Mouse (Mus musculus) olfactory bulb, adult 2 months (tissue): Measurements from ENCODE around the gene St6gal1. TPM values are rescaled to one million over a fixed set of nuclear protein-coding genes. Genes with fewer than 3 reads are reported as not detected.
A peak's percentile ranks its signal among the peaks of the same experiment; 100 is the strongest.
"Not testable (repeated sequence)": the region's sequence is repeated elsewhere in the genome, so short reads cannot be mapped to it uniquely, and the experiment has no call there.

Source experiments
- H3K27ac ChIP-seq: fragments of 200-500 bp; 2 replicates; pipeline ENCODE4 v1.5.1; 2012; ENCODE audit warnings: low read depth, low read length; ENCODE audit not compliant: insufficient read depth
- H3K4me1 ChIP-seq: fragments of 200-500 bp; 2 replicates; pipeline ENCODE4 v1.6.1; 2012; ENCODE audit warnings: low read length; ENCODE audit not compliant: control insufficient read depth, insufficient read depth
- H3K4me3 ChIP-seq: fragments of 200-500 bp; 2 replicates; pipeline ENCODE4 v1.5.1; 2012; ENCODE audit warnings: mild to moderate bottlenecking, low read depth, low read length, moderate library complexity; ENCODE audit not compliant: insufficient read depth
- CTCF ChIP-seq: fragments of 200-500 bp; IDR thresholded peaks from 2 replicates; pipeline ENCODE4 v1.5.1; 2012; ENCODE audit warnings: low read depth, mild to moderate bottlenecking, low read length, moderate library complexity; ENCODE audit not compliant: insufficient read depth
- POLR2A ChIP-seq: fragments of 200-500 bp; IDR thresholded peaks from 2 replicates; pipeline ENCODE4 v1.6.1; 2012; ENCODE audit warnings: mild to moderate bottlenecking, low read depth, low read length, moderate library complexity; ENCODE audit not compliant: insufficient read depth
- WGBS: fragments of 180-500 bp; shearing (Covaris S2); methylation state at CpG from one replicate; pipeline ENCODE4 v1.1.7; 2018; 5-methylcytosine and 5-hydroxymethylcytosine counted together
- polyA plus RNA-seq: library from polyadenylated mRNA; stranded (reverse); fragments of >200 nt; gene quantifications from 2 replicates; pipeline ENCODE4 v1.2.4, GENCODE M21; 2012; ENCODE audit warnings: low replicate concordance; ENCODE audit not compliant: missing spikeins, insufficient read depth, insufficient read length

Gene St6gal1
- not detected in 2 replicates for polyA plus RNA-seq

GRCm38 (mm10) chr16:23224671-23225068, at the start of gene St6gal1:
St6gal1 (plus strand) TSS chr16:23224740.
- WGBS, result under 1% methylated on average over 20 of the region's 20 CpGs
- Histone ChIP-seq H3K4me3 (peak within 1 kb of the TSS; percentile 73), H3K4me1 (peaks cover 3% of the 10 kb centered on the region; the same call in 1 of the 2 replicates), H3K27ac (peak within 1 kb of the TSS; percentile 87)
- TF ChIP-seq POLR2A, result 0 out of 2 replicates have a peak, but pooled peaks have one; percentile 41
- TF ChIP-seq CTCF, result peak; percentile 47

DNA sequence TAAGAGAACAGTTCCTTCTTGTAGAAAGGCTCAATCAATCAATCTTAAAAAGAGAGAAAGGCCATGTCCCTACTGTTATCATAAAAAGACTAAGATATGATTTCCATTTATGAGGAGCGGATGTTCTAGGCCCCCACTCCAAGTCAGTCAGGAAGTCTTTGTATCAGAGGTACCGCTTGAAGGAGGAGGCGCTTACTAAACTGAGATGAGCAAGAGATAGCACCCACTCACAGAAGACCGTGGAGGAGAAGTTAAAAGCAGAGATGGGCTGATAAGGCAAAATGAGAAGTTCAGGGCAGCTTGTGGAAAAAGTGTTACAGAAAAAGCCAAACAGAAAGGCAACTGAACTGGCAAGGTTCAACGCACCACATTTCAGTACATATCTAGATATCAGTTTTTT, 49.7 kb upstream of the St6gal1 start:
- WGBS, result 87% methylated on average over 5 of the region's 5 CpGs

GRCm38 (mm10) chr16:23175956-23176355, 48.6 kb upstream of the St6gal1 start:
- H3K4me1 ChIP-seq, result no peaks in the 10 kb centered on the region
- H3K27ac ChIP-seq, result no peak overlapping the region
- TF ChIP-seq CTCF (no peak), POLR2A (no peak)
- no peak overlapping the region for H3K4me3 ChIP-seq
- WGBS, result 67% methylated on average over 3 of the region's 3 CpGs

More for the DNA sequence above, 49.7 kb upstream of the St6gal1 start:
- no peak overlapping the region for H3K27ac ChIP-seq
- TF ChIP-seq CTCF, result no peak
- TF ChIP-seq POLR2A, result no peak
- no peaks in the 10 kb centered on the region for H3K4me1 ChIP-seq
- H3K4me3 ChIP-seq, result no peak overlapping the region

DNA sequence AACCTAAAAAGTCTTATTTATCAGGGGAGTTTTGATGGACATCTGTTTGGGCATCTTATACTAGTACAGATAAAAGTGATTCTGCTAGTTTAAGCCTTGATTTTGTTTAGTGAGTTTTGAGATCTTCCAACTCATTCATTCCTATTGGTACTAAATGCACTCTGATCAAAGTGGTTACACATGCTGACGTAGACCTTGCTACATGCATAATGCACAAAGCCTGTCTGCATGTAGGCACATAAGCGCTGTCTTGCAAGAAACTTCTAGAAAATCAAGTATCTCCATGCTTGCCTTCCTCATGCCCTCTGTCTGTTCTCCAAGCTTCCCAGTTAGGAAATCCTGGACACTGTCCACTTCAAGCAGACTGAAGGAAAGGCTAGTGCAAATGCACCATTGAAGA, 46.7 kb upstream of the St6gal1 start:
- H3K4me3 ChIP-seq, result no peak overlapping the region
- no peaks in the 10 kb centered on the region for H3K4me1 ChIP-seq
- no peak for TF ChIP-seq POLR2A
- no peak for TF ChIP-seq CTCF
- no peak overlapping the region for H3K27ac ChIP-seq
- 98% methylated on average over 2 of the region's 2 CpGs for WGBS

- TF ChIP-seq POLR2A, result no peak
- TF ChIP-seq CTCF, result no peak
- 98% methylated on average over 5 of the region's 5 CpGs for WGBS
- no peak overlapping the region for H3K27ac ChIP-seq
- H3K4me3 ChIP-seq, result no peak overlapping the region
- H3K4me1 ChIP-seq, result no peaks in the 10 kb centered on the region
Observed at GRCm38 (mm10) chr16:23178796-23179195, 45.7 kb upstream of the St6gal1 start.

DNA sequence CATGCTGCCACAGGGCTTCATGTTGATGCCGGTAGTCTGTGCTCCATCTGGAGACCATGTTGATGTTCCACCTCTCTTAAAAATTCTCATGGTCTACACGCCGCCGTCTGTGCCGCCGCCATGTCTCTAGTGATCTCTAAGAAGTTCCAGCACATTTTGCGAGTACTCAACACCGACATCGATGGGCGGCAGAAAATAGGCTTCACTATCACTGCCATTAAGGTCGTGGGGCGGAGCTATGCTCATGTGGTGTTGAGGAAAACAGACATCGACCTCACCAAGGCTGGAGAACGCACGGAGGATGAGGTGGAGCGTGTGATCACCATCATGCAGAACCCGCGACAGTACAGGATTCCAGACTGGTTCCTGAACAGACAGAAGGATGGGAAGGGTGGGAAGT, 45.1 kb upstream of the St6gal1 start:
- not testable (repeated sequence) for H3K27ac ChIP-seq, H3K4me3 ChIP-seq, H3K4me1 ChIP-seq
- whole genome bisulfite sequencing, result 93% methylated on average over 18 of the region's 18 CpGs

GRCm38 (mm10) chr16:23181054-23181453, 43.5 kb upstream of the St6gal1 start:
- no peak for TF ChIP-seq POLR2A
- no peaks in the 10 kb centered on the region for H3K4me1 ChIP-seq
- H3K27ac ChIP-seq, result no peak overlapping the region
- H3K4me3 ChIP-seq, result no peak overlapping the region
- 76% methylated on average over 4 of the region's 4 CpGs for WGBS

DNA sequence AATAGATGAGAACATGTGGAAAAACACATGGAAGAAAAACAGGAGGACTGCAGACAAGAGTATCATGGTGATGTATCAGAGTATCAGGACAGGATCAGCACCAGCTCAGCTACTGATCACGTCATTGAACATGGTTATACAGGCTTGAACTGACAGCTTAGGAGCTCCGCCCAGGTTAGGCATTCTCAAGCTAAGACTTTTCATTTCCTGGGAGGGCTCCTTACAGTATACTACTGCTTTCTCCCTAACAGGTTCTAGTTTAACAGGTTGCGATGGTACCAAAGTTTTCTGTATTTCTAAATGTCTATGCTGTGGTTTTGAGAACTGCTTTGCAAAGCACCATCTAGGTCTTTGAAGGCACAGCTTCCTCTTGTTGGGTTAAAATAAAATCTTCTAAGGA, 43.1 kb upstream of the St6gal1 start:
- 83% methylated on average over 3 of the region's 3 CpGs for WGBS
- Histone ChIP-seq H3K4me1 (no peaks in the 10 kb centered on the region), H3K27ac (no peak overlapping the region), H3K4me3 (no peak overlapping the region)
- TF ChIP-seq POLR2A (no peak), CTCF (no peak)

DNA sequence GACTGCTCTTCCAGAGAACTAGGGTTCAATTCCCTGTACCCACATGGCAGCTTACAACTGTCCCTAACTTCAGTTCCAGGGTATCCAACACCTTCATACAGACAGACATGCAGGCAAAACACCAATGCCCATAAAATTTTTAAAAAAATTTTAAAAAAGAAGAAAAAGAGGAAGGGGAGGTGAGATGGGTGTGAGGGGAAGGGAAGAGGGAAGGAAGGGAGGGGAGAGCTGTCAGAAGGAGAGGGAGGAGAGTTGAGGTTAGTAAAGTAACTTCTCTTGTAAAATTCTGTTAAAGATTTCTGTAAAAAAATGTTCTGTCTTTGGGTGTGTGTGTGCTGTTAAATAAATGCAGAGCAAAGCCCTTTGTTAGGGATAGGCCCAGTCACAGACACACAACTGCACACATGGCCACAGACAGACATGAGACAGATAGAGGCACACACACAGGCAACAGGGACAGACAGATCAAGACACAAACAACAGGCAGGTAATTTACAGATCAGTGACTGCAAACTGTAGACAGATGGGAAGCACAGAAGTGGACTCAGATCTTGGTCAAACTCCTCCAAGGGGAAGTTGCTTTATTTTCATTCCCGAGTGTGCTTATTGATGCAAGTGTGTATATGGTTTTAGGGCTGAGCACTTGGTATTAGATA, 42.5 kb upstream of the St6gal1 start:
- Histone ChIP-seq H3K4me3 (no peak overlapping the region), H3K27ac (no peak overlapping the region; the same call in 1 of the 2 replicates), H3K4me1 (no peaks in the 10 kb centered on the region)
- 86% methylated on average over 1 of the region's 1 CpGs for WGBS
- TF ChIP-seq POLR2A (no peak), CTCF (no peak)

GRCm38 (mm10) chr16:23185824-23186223, 38.7 kb upstream of the St6gal1 start:
- no peaks in the 10 kb centered on the region for H3K4me1 ChIP-seq
- H3K27ac ChIP-seq, result no peak overlapping the region
- TF ChIP-seq CTCF (no peak), POLR2A (no peak)
- no peak overlapping the region for H3K4me3 ChIP-seq
- 97% methylated on average over 2 of the region's 2 CpGs for WGBS
